Mouse (Mus musculus): ENCODE measurements around the gene Mup14. TPM values are rescaled to one million over a fixed set of nuclear protein-coding genes. Genes with fewer than 3 reads are reported as not detected.
"Not testable (repeated sequence)": the region's sequence is repeated elsewhere in the genome, so short reads cannot be mapped to it uniquely, and the experiment has no call there.

Gene Mup14
- not detected in 2 replicates for polyA plus RNA-seq (2015; fragmentation: Nextera tagmentation; extraction: Ambion mirVana)

- not testable (repeated sequence) for H3K9ac ChIP-seq (ENCODE audit: low read depth, low read length); H3K4me2 ChIP-seq (ENCODE audit: low read length); H3K9me3 ChIP-seq (ENCODE audit: control insufficient read depth, low read length); H3K36me3 ChIP-seq (ENCODE audit: control insufficient read depth, insufficient read depth, low read length); H3K4me1 ChIP-seq (ENCODE audit: control insufficient read depth, insufficient read depth, low read depth, low read length); ATAC-seq; H3K27ac ChIP-seq (ENCODE audit: low read depth, low read length); H3K27me3 ChIP-seq (replicated peaks; ENCODE audit: control insufficient read depth, insufficient read depth, low read length); H3K4me3 ChIP-seq (ENCODE audit: low read length)
- WGBS, result 85% methylated on average over 4 of the region's 6 CpGs
These were observed at the start of gene Mup14 for GRCm38 (mm10) chr4:61303900-61304299. Gene Mup14 (minus strand): TSS chr4:61304000.

- not testable (repeated sequence) for H3K27ac ChIP-seq (ENCODE audit: low read depth, low read length); H3K27me3 ChIP-seq (replicated peaks; ENCODE audit: control insufficient read depth, insufficient read depth, low read length); H3K9ac ChIP-seq (ENCODE audit: low read depth, low read length); H3K4me2 ChIP-seq (ENCODE audit: low read length); H3K4me1 ChIP-seq (ENCODE audit: control insufficient read depth, insufficient read depth, low read depth, low read length); H3K4me3 ChIP-seq (ENCODE audit: low read length); H3K36me3 ChIP-seq (ENCODE audit: control insufficient read depth, insufficient read depth, low read length); ATAC-seq; H3K9me3 ChIP-seq (ENCODE audit: control insufficient read depth, low read length)
- 80% methylated on average over 3 of the region's 5 CpGs for WGBS
These were observed 34.3 kb upstream of the Mup14 start for GRCm38 (mm10) chr4:61338108-61338507.

Other genes with a start within 250 kb of the Mup14 start
- gene Mup13, start 75.7 kb downstream of the Mup14 start, polyA plus RNA-seq (2015; fragmentation: Nextera tagmentation; extraction: Ambion mirVana), result not detected in 2 replicates
- gene Mup15, start 135.7 kb upstream of the Mup14 start, polyA plus RNA-seq (2015; fragmentation: Nextera tagmentation; extraction: Ambion mirVana), result not detected in 2 replicates
- not detected in 2 replicates for gene Mup16, start 215.5 kb upstream of the Mup14 start, polyA plus RNA-seq (2015; fragmentation: Nextera tagmentation; extraction: Ambion mirVana)